Mouse (Mus musculus) frontal cortex, postnatal 36 days (tissue): ENCODE measurements around the gene Olfr1201.

Experiments used
- DNase-seq, 2 experiments: peaks; one replicate each; pipeline ENCODE4 v3.0.0; 2022; ENCODE audit warnings: low spot score in 2 of 2

The Olfr1201 gene

DNA sequence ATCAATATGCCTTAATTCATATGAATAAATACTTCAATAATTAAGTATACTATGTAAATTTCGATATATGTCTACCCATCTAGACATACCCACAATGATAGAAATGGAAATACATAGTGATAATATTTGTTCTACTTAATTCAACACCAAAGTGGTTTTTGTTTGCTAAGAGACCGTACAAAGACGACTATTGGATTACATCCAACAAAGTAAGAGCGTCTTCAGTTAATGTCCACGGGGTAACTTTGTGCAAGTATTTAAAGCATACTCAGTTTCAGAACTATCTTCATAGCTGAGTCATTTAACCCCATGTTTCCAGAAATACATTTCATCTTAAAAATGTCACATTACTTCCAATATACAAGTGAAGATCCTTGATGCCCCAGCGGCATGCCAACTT lies at the start of gene Olfr1201:
Gene Olfr1201 (plus strand): TSS at position 301 of the 400 bp plus-strand sequence.
- DNase-seq = no peak

DNA sequence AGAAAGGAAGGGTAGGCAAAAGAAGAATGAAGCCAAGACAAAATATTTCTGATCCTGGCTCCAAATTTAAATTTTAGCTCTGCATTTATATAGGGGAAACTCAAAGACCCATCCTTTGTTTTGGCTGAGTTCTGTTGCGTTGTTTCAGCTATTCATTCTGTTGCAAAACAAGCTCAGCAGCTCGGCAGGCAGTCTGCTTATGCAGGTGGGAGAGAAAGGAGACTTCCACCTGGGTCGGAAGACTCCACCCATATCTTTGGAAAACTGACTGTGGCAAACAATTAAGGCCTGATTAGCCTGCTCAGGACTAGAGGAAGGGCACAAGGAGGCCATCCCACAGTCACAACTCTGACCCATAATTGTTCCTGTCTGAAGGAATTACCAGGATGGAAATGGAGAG lies 49.5 kb upstream of the Olfr1201 start:
- no peak for DNase-seq

DNA sequence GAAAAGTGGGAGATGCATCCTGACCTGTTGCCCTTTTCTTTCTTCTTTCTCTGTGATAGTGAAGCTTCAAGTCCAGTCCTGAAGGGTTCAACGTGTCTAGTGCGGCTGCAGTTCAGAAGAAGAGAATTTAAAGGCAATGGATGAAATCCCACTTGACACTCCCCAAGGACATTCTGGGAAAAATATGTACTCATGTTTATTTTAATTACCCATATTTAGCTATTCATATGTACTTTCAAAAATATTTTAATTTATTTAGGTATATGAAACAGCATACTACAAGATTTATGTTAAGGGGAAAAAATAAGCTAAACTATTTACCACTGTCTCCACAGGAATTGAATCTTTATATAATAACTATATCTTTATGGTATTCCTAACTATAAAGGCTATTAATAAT lies 41.6 kb upstream of the Olfr1201 start, which contains the start of gene Olfr1198:
Gene Olfr1198 (minus strand): TSS at position 101 of the 400 bp plus-strand sequence.
- DNase-seq = no peak

DNA sequence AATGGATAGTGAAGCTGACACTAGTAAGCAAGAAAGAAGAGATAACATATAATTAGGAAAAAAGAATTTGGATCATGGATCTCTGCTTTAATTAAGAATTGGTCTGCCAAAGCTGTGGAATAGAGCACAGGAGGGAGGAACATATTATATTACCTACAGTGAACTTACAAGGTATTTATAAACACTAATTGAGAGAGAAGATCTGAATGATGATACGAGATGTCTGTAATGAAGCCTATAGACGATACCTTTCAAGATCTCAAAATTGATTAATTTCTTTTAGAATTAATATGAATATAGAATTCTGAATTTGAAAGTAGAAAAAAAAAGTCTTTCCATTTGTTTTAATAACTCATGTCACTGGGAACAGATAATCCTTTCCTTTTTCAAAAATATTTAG lies 32.5 kb upstream of the Olfr1201 start, which contains the start of gene Olfr1199:
Gene Olfr1199 (minus strand): TSS at position 101 of the 400 bp plus-strand sequence.
- DNase-seq = no peak

DNA sequence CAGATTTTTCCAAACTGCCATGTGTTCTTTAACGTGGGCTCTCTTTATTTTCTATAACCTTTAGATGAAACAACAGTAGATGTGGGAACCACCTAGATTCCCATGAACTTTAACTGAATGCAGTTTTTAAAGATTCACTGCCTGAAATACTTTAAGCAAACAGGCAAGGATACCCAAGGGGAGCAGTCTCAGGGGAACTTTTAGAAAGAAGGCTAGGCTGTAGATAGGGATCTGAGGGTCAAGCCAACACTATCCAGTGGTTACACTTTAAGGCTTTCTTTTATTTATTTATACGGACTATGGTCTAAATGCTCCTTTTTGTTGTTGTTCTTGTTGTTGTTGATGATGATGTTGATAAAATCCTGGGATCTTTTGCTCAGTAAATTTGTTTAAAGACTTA lies 22.4 kb upstream of the Olfr1201 start, which contains the start of gene Olfr1200:
Gene Olfr1200 (minus strand): TSS at position 101 of the 400 bp plus-strand sequence.
- DNase-seq = no peak

DNA sequence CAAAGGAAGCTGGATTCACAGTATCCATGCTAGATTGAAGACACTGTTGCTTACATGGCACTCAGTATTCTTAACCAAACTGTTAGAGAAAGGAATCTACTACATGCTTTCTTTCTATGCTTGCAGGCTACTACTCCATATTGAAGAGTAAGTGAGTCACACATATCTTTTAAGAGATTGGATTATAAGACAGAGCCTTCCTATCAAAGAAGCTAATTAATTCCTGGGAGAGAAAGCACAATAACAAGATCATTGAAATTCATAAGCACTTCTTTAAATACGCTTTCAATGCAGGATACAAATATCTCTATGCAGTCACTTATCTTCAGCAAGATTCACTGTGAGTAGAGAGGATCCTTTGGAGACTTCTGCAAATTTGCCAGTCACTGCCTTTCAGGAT lies 21.4 kb downstream of the Olfr1201 start, which contains the start of gene Olfr1202:
Gene Olfr1202 (plus strand): TSS at position 301 of the 400 bp plus-strand sequence.
- no peak for DNase-seq

DNA sequence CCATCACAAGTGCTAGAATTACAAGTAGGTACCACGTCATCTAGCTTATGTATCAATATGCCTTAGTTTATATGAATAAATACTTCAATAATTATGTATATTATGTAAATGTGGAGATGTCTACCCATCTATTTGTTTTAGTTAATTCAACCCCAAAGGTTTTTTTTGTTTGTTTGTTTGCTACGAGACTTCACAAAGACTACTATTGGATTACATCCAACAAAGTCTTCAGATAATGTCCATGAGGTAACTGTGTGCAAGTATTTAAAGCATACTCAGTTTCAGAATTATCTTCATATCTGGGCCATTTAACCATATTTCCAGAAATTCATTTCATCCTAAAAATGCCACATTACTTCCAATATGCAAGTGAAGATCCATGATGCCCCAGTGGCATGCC lies 36.6 kb downstream of the Olfr1201 start, which contains the start of gene Olfr1205:
Gene Olfr1205 (plus strand): TSS at position 301 of the 400 bp plus-strand sequence.
- no peak for DNase-seq

DNA sequence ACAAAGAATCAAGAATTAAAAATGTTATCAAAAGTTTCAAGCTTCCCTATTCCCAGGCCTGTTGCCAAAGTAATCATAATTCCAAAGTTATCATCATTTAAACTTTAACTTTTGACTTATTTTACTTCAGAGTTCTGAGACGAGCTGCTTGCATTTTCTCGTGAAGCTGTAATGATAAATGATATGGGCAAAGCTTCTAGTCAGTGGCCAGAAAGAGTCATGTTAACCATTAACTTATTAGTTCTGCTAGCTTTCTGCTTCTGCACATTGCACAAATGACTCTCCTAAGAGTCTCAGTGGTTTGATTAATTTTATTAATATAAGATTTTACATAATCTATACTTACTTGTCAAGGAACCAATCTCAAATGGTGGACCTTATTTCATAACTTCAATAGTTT lies 45.6 kb downstream of the Olfr1201 start:
- no peak for DNase-seq
